In genomic region chr1:34805931-34806520, GRCm38 (mm10) we compare ENCODE assay signal across 16 mouse cellular contexts. TPM values are rescaled to one million over a fixed set of nuclear protein-coding genes. Genes with fewer than 3 reads are reported as not detected.
DNase-seq lines count a peak whose midpoint lies in the region; ATAC-seq and TF ChIP-seq lines count a peak whose summit lies in the region.
"Had no signal": no experiment of that assay in that cellular context is flagged by ENCODE, and none has a peak within 500 bp of the region (broad histone marks: within the 10 kb centered on the region; RNA-seq: fewer than 3 reads in every experiment).

No protein-coding gene starts in this region.

- H3K27ac ChIP-seq in forebrain, embryonic 14.5 days (ENCODE audit: low read depth, low read length): no peak overlapping the region
- no peak overlapping the region for H3K27ac ChIP-seq in forebrain, embryonic 13.5 days
- peak overlapping the region; percentile 75 for H3K27ac ChIP-seq in layer of hippocampus, adult 2 months
- H3K27ac ChIP-seq: embryonic facial prominence, embryonic 15.5 days; heart, embryonic 13.5 days; limb, embryonic 13.5 days; lung, embryonic 15.5 days had no signal

- no peak for TF ChIP-seq CTCF in layer of hippocampus, adult 2 months (conservative IDR thresholded peaks at IDR 0.05)
- TF ChIP-seq CTCF in E14TG2a.4 (conservative IDR thresholded peaks at IDR 0.05; ENCODE audit: low read length): no peak

- no peak overlapping the region for H3K4me3 ChIP-seq in forebrain, embryonic 14.5 days (ENCODE audit: low read depth, low read length)
- no peak overlapping the region for H3K4me3 ChIP-seq in forebrain, embryonic 13.5 days
- no peak overlapping the region for H3K4me3 ChIP-seq in layer of hippocampus, adult 2 months
- peak overlapping the region; percentile 66 for H3K4me3 ChIP-seq in E14TG2a.4 (replicated peaks; ENCODE audit: low read length)
- H3K4me3 ChIP-seq: embryonic facial prominence, embryonic 15.5 days; heart, embryonic 13.5 days; limb, embryonic 13.5 days; lung, embryonic 15.5 days had no signal

- H3K9ac ChIP-seq in forebrain, embryonic 14.5 days (ENCODE audit: low read length): no peak overlapping the region
- H3K9ac ChIP-seq in forebrain, embryonic 13.5 days: no peak overlapping the region
- H3K9ac ChIP-seq: embryonic facial prominence, embryonic 15.5 days; forebrain, postnatal 0 days; limb, embryonic 13.5 days; lung, embryonic 15.5 days had no signal

- no peaks in the 10 kb centered on the region for H3K9me3 ChIP-seq in forebrain, embryonic 14.5 days (replicated peaks; ENCODE audit: control insufficient read depth, low read length)
- no peaks in the 10 kb centered on the region for H3K9me3 ChIP-seq in forebrain, embryonic 13.5 days (replicated peaks)
- no peaks in the 10 kb centered on the region for H3K9me3 ChIP-seq in E14TG2a.4 (ENCODE audit: low read length)
- H3K9me3 ChIP-seq: embryonic facial prominence, embryonic 15.5 days; heart, embryonic 13.5 days; limb, embryonic 13.5 days; lung, embryonic 15.5 days had no signal

- peak; percentile 30 for DNase-seq in forebrain, embryonic 14.5 days (ENCODE audit: low spot score)
- DNase-seq in layer of hippocampus, adult 2 months (ENCODE audit: low spot score in 2 of 2): peak in 1 of 2 experiments; percentile 54
- DNase-seq in layer of hippocampus, postnatal 25 days (ENCODE audit: extremely low spot score in 1 of 2, low spot score in 1 of 2): no peak
- peak; percentile 26 for DNase-seq in R1 (ENCODE audit: low read depth, low spot score)
- no peak for DNase-seq in embryo, embryonic 9.5 days (ENCODE audit: extremely low spot score)
- no peak for DNase-seq in lung, postnatal 10 days
- DNase-seq: forebrain, postnatal 0 days; kidney, postnatal 10 days; thymus, postnatal 25 days had no signal

- ATAC-seq in forebrain, embryonic 14.5 days: no peak
- ATAC-seq in forebrain, embryonic 13.5 days: no peak
- ATAC-seq: forebrain, postnatal 0 days had no signal

- WGBS in forebrain, embryonic 14.5 days: 22% methylated on average over 35 of the region's 35 CpGs
- WGBS in forebrain, embryonic 13.5 days: 30% methylated on average over 35 of the region's 35 CpGs

- no peaks in the 10 kb centered on the region for H3K27me3 ChIP-seq in forebrain, embryonic 14.5 days (replicated peaks; ENCODE audit: control insufficient read depth, insufficient read depth, low read length)
- H3K27me3 ChIP-seq in forebrain, embryonic 13.5 days: no peaks in the 10 kb centered on the region; the same call in 1 of the 2 replicates
- H3K27me3 ChIP-seq in E14TG2a.4 (ENCODE audit: insufficient read depth, low read length): peaks cover 41% of the 10 kb centered on the region
- H3K27me3 ChIP-seq: embryonic facial prominence, embryonic 15.5 days; lung, embryonic 15.5 days had no signal

- peaks cover 34% of the 10 kb centered on the region for H3K36me3 ChIP-seq in forebrain, embryonic 14.5 days (ENCODE audit: control insufficient read depth, insufficient read depth, low read length)
- peaks cover 43% of the 10 kb centered on the region for H3K36me3 ChIP-seq in forebrain, embryonic 13.5 days (ENCODE audit: poor library complexity, severe bottlenecking)
- H3K36me3 ChIP-seq in E14TG2a.4 (ENCODE audit: insufficient read depth, low read length): peaks cover 50% of the 10 kb centered on the region

- H3K4me1 ChIP-seq in forebrain, embryonic 14.5 days (ENCODE audit: control insufficient read depth, insufficient read depth, low read length): peaks cover 8% of the 10 kb centered on the region; the same call in 1 of the 2 replicates
- peaks cover 31% of the 10 kb centered on the region for H3K4me1 ChIP-seq in forebrain, embryonic 13.5 days
- peaks cover 62% of the 10 kb centered on the region for H3K4me1 ChIP-seq in E14TG2a.4 (replicated peaks; ENCODE audit: low read depth, low read length)

- H3K4me2 ChIP-seq in forebrain, embryonic 14.5 days (ENCODE audit: low read length): no peak overlapping the region
- H3K4me2 ChIP-seq in forebrain, embryonic 13.5 days: no peak overlapping the region
- H3K4me2 ChIP-seq: embryonic facial prominence, embryonic 15.5 days; heart, embryonic 13.5 days; limb, embryonic 13.5 days; lung, embryonic 15.5 days; midbrain, embryonic 11.5 days had no signal

RNA-seq across cellular contexts. Expression of gene Fam168b, which starts 36.8 kb away (rescaled TPM):
- 81.8 and 102 TPM in 2 replicates for polyA plus RNA-seq in forebrain, embryonic 14.5 days (2014; fragmentation: Nextera tagmentation; extraction: Ambion mirVana)
- 126 and 137 TPM in 2 replicates for polyA plus RNA-seq in forebrain, embryonic 13.5 days (2015; fragmentation: Nextera tagmentation; extraction: Ambion mirVana)
- 100 to 1,000 TPM; 223 to 226 TPM for total RNA-seq in layer of hippocampus, adult 2 months (2021)
- 100 to 1,000 TPM; 232 to 236 TPM for total RNA-seq in layer of hippocampus, postnatal 25 days (2021)

RNA-seq across cellular contexts. Expression of gene Plekhb2, which starts 43.8 kb away (rescaled TPM):
- 60.0 and 70.5 TPM in 2 replicates for polyA plus RNA-seq in forebrain, embryonic 14.5 days (2014; fragmentation: Nextera tagmentation; extraction: Ambion mirVana)
- polyA plus RNA-seq in forebrain, embryonic 13.5 days (2015; fragmentation: Nextera tagmentation; extraction: Ambion mirVana): 53.1 and 61.6 TPM in 2 replicates
- 100 to 1,000 TPM; 189 to 208 TPM for total RNA-seq in layer of hippocampus, adult 2 months (2021)
- total RNA-seq in layer of hippocampus, postnatal 25 days (2021): 100 to 1,000 TPM; 164 to 187 TPM

Comparison
In these comparisons a context has a peak if more than half of its experiments do, and no peak if none do; other contexts are left out.
1. DNase-seq: peak in forebrain, embryonic 14.5 days (single experiment) and R1 (single experiment); none in layer of hippocampus, postnatal 25 days (0 of 2), embryo, embryonic 9.5 days (single experiment) and lung, postnatal 10 days (single experiment).